Mouse (Mus musculus) liver, embryonic 16.5 days (tissue): ENCODE data around the gene Aplnr. TPM values are rescaled to one million over a fixed set of nuclear protein-coding genes. Genes with fewer than 3 reads are reported as not detected.

Experiments used
- ATAC-seq: fragments of 200-750 bp; cut with Nextera tagmentation; 2 replicates; pipeline ENCODE4 v1.8.0; 2017; ENCODE audit warnings: low read depth, mild to moderate bottlenecking, moderate number of reproducible peaks, moderate library complexity
- H3K27ac ChIP-seq: fragments of 300-500 bp; sonication (generic); 2 replicates; pipeline ENCODE4 v1.5.1; 2014; ENCODE audit warnings: mild to moderate bottlenecking, low read length
- H3K27me3 ChIP-seq: fragments of 300-500 bp; sonication (generic); 2 replicates; pipeline ENCODE4 v1.6.1; 2014; ENCODE audit warnings: low read depth, low read length, mixed read lengths; ENCODE audit not compliant: control insufficient read depth, insufficient read depth
- H3K36me3 ChIP-seq: fragments of 300-500 bp; sonication (generic); 2 replicates; pipeline ENCODE4 v1.6.1; 2014; ENCODE audit warnings: mild to moderate bottlenecking; ENCODE audit not compliant: control insufficient read depth, insufficient read depth
- H3K4me1 ChIP-seq: fragments of 300-500 bp; sonication (generic); 2 replicates; pipeline ENCODE4 v1.6.1; 2014; ENCODE audit warnings: low read depth, low read length, mixed read lengths; ENCODE audit not compliant: control insufficient read depth
- H3K4me2 ChIP-seq: fragments of 300-500 bp; sonication (generic); 2 replicates; pipeline ENCODE4 v1.6.1; 2014; ENCODE audit warnings: low read depth, low read length, mixed read lengths
- H3K4me3 ChIP-seq: fragments of 300-500 bp; sonication (generic); 2 replicates; pipeline ENCODE4 v1.5.1; 2014; ENCODE audit warnings: low read depth, mild to moderate bottlenecking, low read length
- H3K9ac ChIP-seq: fragments of 300-500 bp; sonication (generic); 2 replicates; pipeline ENCODE4 v1.6.1; 2014; ENCODE audit warnings: low read depth, low read length
- H3K9me3 ChIP-seq: fragments of 300-500 bp; sonication (generic); replicated peaks from 2 replicates; pipeline ENCODE4 v1.6.1; 2016; ENCODE audit warnings: low read length; ENCODE audit not compliant: control insufficient read depth
- WGBS: fragments of 180-500 bp; shearing (Covaris S2); extraction: QIAGEN DNeasy Blood & Tissue Kit; methylation state at CpG from one replicate; pipeline ENCODE4 v1.1.7; 2014; ENCODE audit not compliant: insufficient replicate concordance; 5-methylcytosine and 5-hydroxymethylcytosine counted together
- polyA plus RNA-seq: library from polyadenylated mRNA; unstranded; fragments of >200 nt; fragmentation: Nextera tagmentation; extraction: Ambion mirVana; gene quantifications from 2 replicates; pipeline ENCODE4 v1.2.1, GENCODE M21; 2015

The Aplnr gene
- polyA plus RNA-seq, 1 experiment from 2014 or later, result 2.7 TPM

GRCm38 (mm10) chr2:85144908-85145307 lies 8.9 kb downstream of the Aplnr start:
- no peaks in the 10 kb centered on the region; the same call in 1 of the 2 replicates for H3K4me1 ChIP-seq
- no peak overlapping the region for H3K4me3 ChIP-seq
- no peak overlapping the region for H3K4me2 ChIP-seq
- ATAC-seq, result no peak
- no peak overlapping the region for H3K27ac ChIP-seq
- no peak overlapping the region for H3K9ac ChIP-seq
- WGBS, result 45% methylated on average over 2 of the region's 2 CpGs
- H3K36me3 ChIP-seq, result no peaks in the 10 kb centered on the region
- H3K9me3 ChIP-seq, result no peaks in the 10 kb centered on the region
- no peaks in the 10 kb centered on the region for H3K27me3 ChIP-seq

- Histone ChIP-seq H3K9me3 (no peaks in the 10 kb centered on the region), H3K4me1 (no peaks in the 10 kb centered on the region; the same call in 1 of the 2 replicates), H3K36me3 (no peaks in the 10 kb centered on the region), H3K4me2 (no peak overlapping the region), H3K9ac (no peak overlapping the region), H3K4me3 (no peak overlapping the region), H3K27ac (no peak overlapping the region), H3K27me3 (no peaks in the 10 kb centered on the region)
- WGBS, result 34% methylated on average over 3 of the region's 3 CpGs
- no peak for ATAC-seq
These were observed 9.3 kb downstream of the Aplnr start for GRCm38 (mm10) chr2:85145346-85145745.

GRCm38 (mm10) chr2:85147481-85147880 lies 11.5 kb downstream of the Aplnr start:
- H3K4me3 ChIP-seq, result no peak overlapping the region
- no peaks in the 10 kb centered on the region for H3K4me1 ChIP-seq
- no peaks in the 10 kb centered on the region for H3K9me3 ChIP-seq
- no peaks in the 10 kb centered on the region for H3K27me3 ChIP-seq
- H3K27ac ChIP-seq, result no peak overlapping the region
- no peak overlapping the region for H3K4me2 ChIP-seq
- ATAC-seq, result no peak
- 43% methylated on average over 2 of the region's 2 CpGs for WGBS
- H3K9ac ChIP-seq, result no peak overlapping the region
- no peaks in the 10 kb centered on the region for H3K36me3 ChIP-seq

GRCm38 (mm10) chr2:85150373-85150772 lies 14.3 kb downstream of the Aplnr start:
- Histone ChIP-seq H3K4me1 (no peaks in the 10 kb centered on the region), H3K27ac (no peak overlapping the region), H3K4me2 (no peak overlapping the region), H3K36me3 (no peaks in the 10 kb centered on the region), H3K4me3 (no peak overlapping the region), H3K9ac (no peak overlapping the region), H3K27me3 (no peaks in the 10 kb centered on the region), H3K9me3 (no peaks in the 10 kb centered on the region)
- ATAC-seq, result no peak
- WGBS, result 7% methylated on average over 1 of the region's 1 CpGs

- H3K4me1 ChIP-seq, result no peaks in the 10 kb centered on the region
- H3K27me3 ChIP-seq, result no peaks in the 10 kb centered on the region
- H3K4me3 ChIP-seq, result no peak overlapping the region
- H3K9me3 ChIP-seq, result no peaks in the 10 kb centered on the region
- H3K4me2 ChIP-seq, result no peak overlapping the region
- H3K9ac ChIP-seq, result no peak overlapping the region
- no peak overlapping the region for H3K27ac ChIP-seq
- no peaks in the 10 kb centered on the region for H3K36me3 ChIP-seq
- WGBS, result 72% methylated on average over 2 of the region's 2 CpGs
- ATAC-seq, result no peak
These were observed 15.2 kb downstream of the Aplnr start for GRCm38 (mm10) chr2:85151233-85151632.

GRCm38 (mm10) chr2:85155334-85155733 lies 19.3 kb downstream of the Aplnr start:
- Histone ChIP-seq H3K4me1 (no peaks in the 10 kb centered on the region), H3K9ac (no peak overlapping the region), H3K36me3 (no peaks in the 10 kb centered on the region), H3K9me3 (no peaks in the 10 kb centered on the region), H3K27ac (no peak overlapping the region), H3K4me3 (no peak overlapping the region), H3K27me3 (no peaks in the 10 kb centered on the region), H3K4me2 (no peak overlapping the region)
- 58% methylated on average over 9 of the region's 9 CpGs for WGBS
- no peak for ATAC-seq

- no peak overlapping the region for H3K4me2 ChIP-seq
- H3K36me3 ChIP-seq, result no peaks in the 10 kb centered on the region
- H3K4me1 ChIP-seq, result no peaks in the 10 kb centered on the region
- WGBS, result 45% methylated on average over 5 of the region's 5 CpGs
- no peak overlapping the region for H3K9ac ChIP-seq
- no peak overlapping the region for H3K4me3 ChIP-seq
- H3K9me3 ChIP-seq, result no peaks in the 10 kb centered on the region
- no peaks in the 10 kb centered on the region for H3K27me3 ChIP-seq
- H3K27ac ChIP-seq, result no peak overlapping the region
- no peak for ATAC-seq
These were observed 20.1 kb downstream of the Aplnr start for GRCm38 (mm10) chr2:85156136-85156535.

GRCm38 (mm10) chr2:85157382-85157781 lies 21.4 kb downstream of the Aplnr start:
- H3K4me2 ChIP-seq, result no peak overlapping the region
- no peak overlapping the region for H3K4me3 ChIP-seq
- H3K9ac ChIP-seq, result no peak overlapping the region
- no peaks in the 10 kb centered on the region for H3K4me1 ChIP-seq
- H3K36me3 ChIP-seq, result no peaks in the 10 kb centered on the region
- ATAC-seq, result no peak
- WGBS, result 58% methylated on average over 3 of the region's 3 CpGs
- H3K27me3 ChIP-seq, result no peaks in the 10 kb centered on the region
- H3K27ac ChIP-seq, result no peak overlapping the region
- no peaks in the 10 kb centered on the region for H3K9me3 ChIP-seq

- ATAC-seq, result no peak
- no peaks in the 10 kb centered on the region for H3K9me3 ChIP-seq
These were observed 25.0 kb downstream of the Aplnr start for GRCm38 (mm10) chr2:85160901-85161637.

More at GRCm38 (mm10) chr2:85160901-85161637, 25.0 kb downstream of the Aplnr start:
- no peaks in the 10 kb centered on the region for H3K27me3 ChIP-seq
- H3K36me3 ChIP-seq, result no peaks in the 10 kb centered on the region
- no peak overlapping the region for H3K9ac ChIP-seq
- no peak overlapping the region for H3K4me3 ChIP-seq
- H3K4me1 ChIP-seq, result no peaks in the 10 kb centered on the region
- H3K27ac ChIP-seq, result no peak overlapping the region
- no peak overlapping the region for H3K4me2 ChIP-seq
- 60% methylated on average over 4 of the region's 4 CpGs for WGBS
